Mouse (Mus musculus): ENCODE measurements around the gene 5730522E02Rik. TPM values are rescaled to one million over a fixed set of nuclear protein-coding genes. Genes with fewer than 3 reads are reported as not detected.

5730522E02Rik gene
- polyA plus RNA-seq, 1 experiment from 2014 or later: not detected

GRCm38 (mm10) chr11:25670018-25670417 is 540.5 kb downstream of the 5730522E02Rik start:
- Histone ChIP-seq H3K79me2 (ENCODE audit: inconsistent target) (no peaks in the 10 kb centered on the region), H3K36me3 (ENCODE audit: inconsistent target) (no peaks in the 10 kb centered on the region), H3K4me3 (ENCODE audit: inconsistent target) (no peak overlapping the region), H3K27ac (no peak overlapping the region)
- 93% methylated on average over 4 of the region's 4 CpGs for WGBS (ENCODE audit: missing documents)

- no peak overlapping the region for H3K4me3 ChIP-seq (ENCODE audit: inconsistent target)
- no peaks in the 10 kb centered on the region for H3K79me2 ChIP-seq (ENCODE audit: inconsistent target)
- no peaks in the 10 kb centered on the region for H3K36me3 ChIP-seq (ENCODE audit: inconsistent target)
- H3K27ac ChIP-seq: no peak overlapping the region
- WGBS (ENCODE audit: missing documents): 92% methylated on average over 3 of the region's 3 CpGs
Measured at GRCm38 (mm10) chr11:25664562-25665104, 545.9 kb downstream of the 5730522E02Rik start.

- Histone ChIP-seq H3K27ac (no peak overlapping the region), H3K36me3 (ENCODE audit: inconsistent target) (no peaks in the 10 kb centered on the region), H3K4me3 (ENCODE audit: inconsistent target) (no peak overlapping the region), H3K79me2 (ENCODE audit: inconsistent target) (no peaks in the 10 kb centered on the region)
- WGBS (ENCODE audit: missing documents): 81% methylated on average over 5 of the region's 5 CpGs
Measured at GRCm38 (mm10) chr11:25646282-25646681, 564.3 kb downstream of the 5730522E02Rik start.

GRCm38 (mm10) chr11:25644767-25645622 is 565.6 kb downstream of the 5730522E02Rik start:
- no peak overlapping the region for H3K4me3 ChIP-seq (ENCODE audit: inconsistent target)
- WGBS (ENCODE audit: missing documents): 72% methylated on average over 22 of the region's 22 CpGs
- no peak overlapping the region for H3K27ac ChIP-seq
- no peaks in the 10 kb centered on the region for H3K79me2 ChIP-seq (ENCODE audit: inconsistent target)
- H3K36me3 ChIP-seq (ENCODE audit: inconsistent target): no peaks in the 10 kb centered on the region

GRCm38 (mm10) chr11:25606886-25607285 is 603.7 kb downstream of the 5730522E02Rik start:
- WGBS (ENCODE audit: missing documents): 86% methylated on average over 2 of the region's 2 CpGs
- Histone ChIP-seq H3K36me3 (ENCODE audit: inconsistent target) (no peaks in the 10 kb centered on the region), H3K79me2 (ENCODE audit: inconsistent target) (no peaks in the 10 kb centered on the region), H3K4me3 (ENCODE audit: inconsistent target) (no peak overlapping the region), H3K27ac (no peak overlapping the region)

- Histone ChIP-seq H3K27ac (no peak overlapping the region), H3K4me3 (ENCODE audit: inconsistent target) (no peak overlapping the region), H3K36me3 (ENCODE audit: inconsistent target) (no peaks in the 10 kb centered on the region), H3K79me2 (ENCODE audit: inconsistent target) (no peaks in the 10 kb centered on the region)
- WGBS (ENCODE audit: missing documents): 94% methylated on average over 5 of the region's 5 CpGs
Measured at GRCm38 (mm10) chr11:25600030-25600429, 610.5 kb downstream of the 5730522E02Rik start.

GRCm38 (mm10) chr11:25595303-25595702 is 615.3 kb downstream of the 5730522E02Rik start:
- Histone ChIP-seq H3K79me2 (ENCODE audit: inconsistent target) (no peaks in the 10 kb centered on the region), H3K27ac (no peak overlapping the region)
- 93% methylated on average over 6 of the region's 6 CpGs for WGBS (ENCODE audit: missing documents)

GRCm38 (mm10) chr11:25594780-25595179 is 615.8 kb downstream of the 5730522E02Rik start:
- H3K36me3 ChIP-seq (ENCODE audit: inconsistent target): no peaks in the 10 kb centered on the region
- H3K27ac ChIP-seq: no peak overlapping the region
- no peak overlapping the region for H3K4me3 ChIP-seq (ENCODE audit: inconsistent target)
- H3K79me2 ChIP-seq (ENCODE audit: inconsistent target): no peaks in the 10 kb centered on the region
- WGBS (ENCODE audit: missing documents): 96% methylated on average over 2 of the region's 3 CpGs

More at GRCm38 (mm10) chr11:25595303-25595702, 615.3 kb downstream of the 5730522E02Rik start:
- Histone ChIP-seq H3K4me3 (ENCODE audit: inconsistent target) (no peak overlapping the region), H3K36me3 (ENCODE audit: inconsistent target) (no peaks in the 10 kb centered on the region)

GRCm38 (mm10) chr11:25592268-25592667 is 618.3 kb downstream of the 5730522E02Rik start:
- H3K79me2 ChIP-seq (ENCODE audit: inconsistent target): no peaks in the 10 kb centered on the region
- no peaks in the 10 kb centered on the region for H3K36me3 ChIP-seq (ENCODE audit: inconsistent target)
- WGBS (ENCODE audit: missing documents): 56% methylated on average over 3 of the region's 3 CpGs
- no peak overlapping the region for H3K4me3 ChIP-seq (ENCODE audit: inconsistent target)
- H3K27ac ChIP-seq: no peak overlapping the region

- Histone ChIP-seq H3K36me3 (ENCODE audit: inconsistent target) (no peaks in the 10 kb centered on the region), H3K4me3 (ENCODE audit: inconsistent target) (no peak overlapping the region), H3K79me2 (ENCODE audit: inconsistent target) (no peaks in the 10 kb centered on the region), H3K27ac (no peak overlapping the region)
- 86% methylated on average over 4 of the region's 4 CpGs for WGBS (ENCODE audit: missing documents)
Measured at GRCm38 (mm10) chr11:25590215-25590614, 620.3 kb downstream of the 5730522E02Rik start.

- H3K4me3 ChIP-seq (ENCODE audit: inconsistent target): no peak overlapping the region
- WGBS (ENCODE audit: missing documents): 67% methylated on average over 1 of the region's 1 CpGs
- no peaks in the 10 kb centered on the region for H3K36me3 ChIP-seq (ENCODE audit: inconsistent target)
- H3K79me2 ChIP-seq (ENCODE audit: inconsistent target): no peaks in the 10 kb centered on the region
- no peak overlapping the region for H3K27ac ChIP-seq
Measured at GRCm38 (mm10) chr11:25589509-25589908, 621.1 kb downstream of the 5730522E02Rik start.

- Histone ChIP-seq H3K27ac (no peak overlapping the region), H3K4me3 (ENCODE audit: inconsistent target) (no peak overlapping the region), H3K36me3 (ENCODE audit: inconsistent target) (no peaks in the 10 kb centered on the region), H3K79me2 (ENCODE audit: inconsistent target) (no peaks in the 10 kb centered on the region)
- WGBS (ENCODE audit: missing documents): 97% methylated on average over 9 of the region's 9 CpGs
Measured at GRCm38 (mm10) chr11:25574129-25574465, 636.5 kb downstream of the 5730522E02Rik start.

- Histone ChIP-seq H3K36me3 (ENCODE audit: inconsistent target) (no peaks in the 10 kb centered on the region), H3K79me2 (ENCODE audit: inconsistent target) (no peaks in the 10 kb centered on the region), H3K27ac (no peak overlapping the region), H3K4me3 (ENCODE audit: inconsistent target) (no peak overlapping the region)
- 85% methylated on average over 7 of the region's 7 CpGs for WGBS (ENCODE audit: missing documents)
Measured at GRCm38 (mm10) chr11:25573408-25574128, 637.0 kb downstream of the 5730522E02Rik start.

GRCm38 (mm10) chr11:25571396-25571795 is 639.2 kb downstream of the 5730522E02Rik start:
- no peaks in the 10 kb centered on the region for H3K36me3 ChIP-seq (ENCODE audit: inconsistent target)
- H3K4me3 ChIP-seq (ENCODE audit: inconsistent target): no peak overlapping the region
- no peaks in the 10 kb centered on the region for H3K79me2 ChIP-seq (ENCODE audit: inconsistent target)
- 84% methylated on average over 2 of the region's 2 CpGs for WGBS (ENCODE audit: missing documents)
- no peak overlapping the region for H3K27ac ChIP-seq
